ENCODE assay signal across 29 mouse cellular contexts in the genomic region with DNA sequence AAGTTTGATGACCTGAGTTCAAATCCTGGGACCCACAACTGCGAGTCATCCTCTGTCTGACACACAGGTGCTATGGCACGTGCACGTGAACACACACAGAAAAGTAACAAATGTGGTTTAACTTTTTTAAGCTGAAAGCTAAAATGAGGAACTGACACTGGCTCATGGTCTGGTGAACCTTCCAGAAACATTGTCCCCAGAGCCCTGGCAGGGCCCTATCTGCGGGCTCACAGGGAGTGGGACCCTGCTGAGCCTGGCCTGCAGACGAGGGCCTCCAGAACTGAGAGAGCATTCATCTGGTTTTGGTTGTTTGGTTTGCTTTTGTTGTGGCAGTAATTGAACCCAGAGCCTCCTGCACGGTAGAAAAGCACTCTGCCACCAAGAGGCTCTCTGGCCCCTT. TPM values are rescaled to one million over a fixed set of nuclear protein-coding genes. Genes with fewer than 3 reads are reported as not detected.
DNase-seq lines count a peak whose midpoint lies in the region; ATAC-seq and TF ChIP-seq lines count a peak whose summit lies in the region.
"Had no signal": no experiment of that assay in that cellular context is flagged by ENCODE, and none has a peak within 500 bp of the region (broad histone marks: within the 10 kb centered on the region; RNA-seq: fewer than 3 reads in every experiment).

No protein-coding gene starts in this region.

- peak; percentile 10 to 21 for DNase-seq in spleen, adult 18-20 months
- no peak for DNase-seq in spleen, postnatal 4 days (ENCODE audit: low spot score in 2 of 2)
- peak; percentile 58 for DNase-seq in MEL (ENCODE audit: low read depth, low spot score)
- no peak for DNase-seq in embryonic facial prominence, embryonic 14.5 days (ENCODE audit: low spot score)
- no peak for DNase-seq in heart, postnatal 14 days
- DNase-seq in frontal cortex, postnatal 10 days (ENCODE audit: low spot score in 2 of 2), result no peak
- DNase-seq in thymus, postnatal 4 days, result no peak
- DNase-seq: adrenal gland, adult 2 months; cerebellum, adult 11 months; cerebellum, adult 9-11 months; kidney, adult 8-10 months; kidney, postnatal 10 days; lung, postnatal 36 days; right cerebral cortex, postnatal 14 days had no signal

- no peak for TF ChIP-seq CTCF in MEL (IDR thresholded peaks at IDR 0.05 in 2 of 3, conservative IDR thresholded peaks at IDR 0.05 in 1 of 3; ENCODE audit: control insufficient read depth in 1 of 3, insufficient read depth in 1 of 3, low read depth in 2 of 3, low read length in 3 of 3, poor library complexity in 1 of 3, severe bottlenecking in 1 of 3)

- WGBS in embryonic facial prominence, embryonic 14.5 days, result 55% methylated on average over 6 of the region's 6 CpGs

- intact Hi-C loops in heart, postnatal 14 days (cut with DNase I), result no loop called here

- H3K27ac ChIP-seq in MEL (ENCODE audit: control insufficient read depth, low read depth, low read length), result no peak overlapping the region
- H3K27ac ChIP-seq in embryonic facial prominence, embryonic 14.5 days (replicated peaks; ENCODE audit: low read depth, low read length), result peak overlapping the region; percentile 23; the same call in 1 of the 2 replicates
- H3K27ac ChIP-seq: embryonic facial prominence, embryonic 15.5 days; forebrain, embryonic 15.5 days; heart, embryonic 15.5 days; intestine, embryonic 15.5 days; limb, embryonic 12.5 days; liver, embryonic 14.5 days; lung, embryonic 15.5 days; midbrain, embryonic 13.5 days had no signal

- no peaks in the 10 kb centered on the region for H3K4me1 ChIP-seq in MEL (ENCODE audit: control insufficient read depth in 1 of 2, insufficient read depth in 2 of 2, low read length in 2 of 2)
- no peaks in the 10 kb centered on the region for H3K4me1 ChIP-seq in embryonic facial prominence, embryonic 14.5 days (ENCODE audit: control insufficient read depth, insufficient read depth, low read length)
- H3K4me1 ChIP-seq: heart, embryonic 15.5 days; intestine, embryonic 15.5 days; limb, embryonic 12.5 days; lung, embryonic 15.5 days; megakaryocyte, embryonic 14.5 days had no signal

- H3K4me2 ChIP-seq in embryonic facial prominence, embryonic 14.5 days (ENCODE audit: low read depth, low read length), result no peak overlapping the region
- H3K4me2 ChIP-seq: embryonic facial prominence, embryonic 15.5 days; forebrain, embryonic 15.5 days; heart, embryonic 15.5 days; intestine, embryonic 15.5 days; limb, embryonic 12.5 days; lung, embryonic 15.5 days; midbrain, embryonic 13.5 days had no signal

- no peak overlapping the region; the same call in 1 of the 2 replicates for H3K9ac ChIP-seq in MEL (ENCODE audit: control insufficient read depth, low read depth, low read length, poor library complexity, severe bottlenecking)
- H3K9ac ChIP-seq in embryonic facial prominence, embryonic 14.5 days (ENCODE audit: low read depth, low read length), result no peak overlapping the region
- H3K9ac ChIP-seq: embryonic facial prominence, embryonic 15.5 days; forebrain, embryonic 15.5 days; heart, embryonic 15.5 days; intestine, embryonic 15.5 days; limb, embryonic 12.5 days; liver, embryonic 14.5 days; lung, embryonic 15.5 days; midbrain, embryonic 13.5 days had no signal

- H3K27me3 ChIP-seq in MEL (ENCODE audit: control insufficient read depth in 1 of 2, insufficient read depth in 2 of 2, low read length in 2 of 2), result peaks cover 0 to 3% of the 10 kb centered on the region in 2 experiments; a peak in 1 of 4 replicates
- no peaks in the 10 kb centered on the region for H3K27me3 ChIP-seq in embryonic facial prominence, embryonic 14.5 days (replicated peaks; ENCODE audit: control insufficient read depth, insufficient read depth, low read length)
- H3K27me3 ChIP-seq: embryonic facial prominence, embryonic 15.5 days; forebrain, embryonic 15.5 days; intestine, embryonic 15.5 days; lung, embryonic 15.5 days; midbrain, embryonic 13.5 days had no signal

- no peak for ATAC-seq in embryonic facial prominence, embryonic 14.5 days (ENCODE audit: low read depth)
- ATAC-seq: forebrain, embryonic 15.5 days; hindbrain, embryonic 16.5 days; intestine, embryonic 15.5 days; midbrain, embryonic 13.5 days had no signal

- TF ChIP-seq RAD21 in MEL (IDR thresholded peaks at IDR 0.05; ENCODE audit: low read depth, low read length), result no peak

- 0 out of 4 replicates have a peak, but pooled peaks cover 0 to 2% of the 10 kb centered on the region in 2 experiments for H3K36me3 ChIP-seq in MEL (ENCODE audit: control insufficient read depth in 1 of 2, insufficient read depth in 2 of 2, low read length in 2 of 2)
- no peaks in the 10 kb centered on the region for H3K36me3 ChIP-seq in embryonic facial prominence, embryonic 14.5 days (ENCODE audit: control insufficient read depth, insufficient read depth, low read length)
- H3K36me3 ChIP-seq: embryonic facial prominence, embryonic 15.5 days; forebrain, embryonic 15.5 days; heart, embryonic 15.5 days; hindbrain, embryonic 10.5 days; intestine, embryonic 15.5 days; limb, embryonic 12.5 days; lung, embryonic 15.5 days; midbrain, embryonic 13.5 days had no signal

- TF ChIP-seq EP300 in MEL (IDR thresholded peaks at IDR 0.05; ENCODE audit: low read depth in 1 of 2, low read length in 2 of 2), result no peak

- no peak for TF ChIP-seq POLR2A in MEL (IDR thresholded peaks at IDR 0.05; ENCODE audit: control insufficient read depth in 1 of 2, insufficient read depth in 1 of 2, low read depth in 1 of 2, low read length in 2 of 2, poor library complexity in 1 of 2)

- H3K9me3 ChIP-seq in MEL (replicated peaks; ENCODE audit: insufficient read depth, low read length), result no peaks in the 10 kb centered on the region
- H3K9me3 ChIP-seq in embryonic facial prominence, embryonic 14.5 days (ENCODE audit: control insufficient read depth, low read length), result 0 out of 2 replicates have a peak, but pooled peaks cover 5% of the 10 kb centered on the region
- H3K9me3 ChIP-seq: embryonic facial prominence, embryonic 15.5 days; forebrain, embryonic 15.5 days; heart, embryonic 15.5 days; lung, embryonic 15.5 days; midbrain, embryonic 13.5 days had no signal

- H3K79me2 ChIP-seq in MEL (ENCODE audit: control insufficient read depth, insufficient read depth, low read length, poor library complexity), result no peaks in the 10 kb centered on the region

- H3K4me3 ChIP-seq in MEL (ENCODE audit: control insufficient read depth in 1 of 2, insufficient read depth in 1 of 2, low read depth in 2 of 2, low read length in 2 of 2), result no peak overlapping the region
- no peak overlapping the region for H3K4me3 ChIP-seq in embryonic facial prominence, embryonic 14.5 days (ENCODE audit: low read depth, low read length)
- H3K4me3 ChIP-seq: embryonic facial prominence, embryonic 15.5 days; forebrain, embryonic 15.5 days; heart, embryonic 15.5 days; hindbrain, embryonic 10.5 days; intestine, embryonic 15.5 days; limb, embryonic 12.5 days; lung, embryonic 15.5 days; megakaryocyte, embryonic 14.5 days; midbrain, embryonic 13.5 days had no signal

TF ChIP-seq in MEL, 35 proteins besides CTCF, POLR2A, EP300 and RAD21:
- TF ChIP-seq TBP (IDR thresholded peaks at IDR 0.05; ENCODE audit: low read depth, low read length) (peak; percentile 87), POLR2AphosphoS2 (IDR thresholded peaks at IDR 0.05; ENCODE audit: low read length) (no peak), SMC3 (IDR thresholded peaks at IDR 0.05; ENCODE audit: low read depth, low read length) (no peak), USF1 (IDR thresholded peaks at IDR 0.05; ENCODE audit: low read depth, low read length) (no peak), ELF1 (IDR thresholded peaks at IDR 0.05; ENCODE audit: low read depth, low read length) (no peak), MAZ (IDR thresholded peaks at IDR 0.05; ENCODE audit: low read depth, low read length) (no peak), KAT2A (conservative IDR thresholded peaks at IDR 0.05; ENCODE audit: low read depth, low read length) (no peak), RCOR1 (IDR thresholded peaks at IDR 0.05; ENCODE audit: low read depth, low read length) (no peak), POLR2AphosphoS5 (IDR thresholded peaks at IDR 0.05; ENCODE audit: borderline replicate concordance, low read depth, low read length) (no peak), CHD1 (IDR thresholded peaks at IDR 0.05; ENCODE audit: low read depth, low read length) (no peak), BHLHE40 (IDR thresholded peaks at IDR 0.05; ENCODE audit: borderline replicate concordance, low read depth, low read length) (peak; percentile 87), MYC (IDR thresholded peaks at IDR 0.05; ENCODE audit: low read depth, low read length) (no peak; the same call in 1 of the 2 replicates), ZMIZ1 (IDR thresholded peaks at IDR 0.05; ENCODE audit: low read depth, low read length) (no peak), MYB (IDR thresholded peaks at IDR 0.05; ENCODE audit: low read depth, low read length) (no peak), ZNF384 (IDR thresholded peaks at IDR 0.05; ENCODE audit: low read depth, low read length) (no peak)

RNA-seq across cellular contexts. Expression of a gene that starts 39.0 kb away (rescaled TPM):
- 3.1 and 3.9 TPM in 2 replicates for total RNA-seq in MEL (2012; rRNA removed)
- polyA plus RNA-seq in MEL (2012; ENCODE audit: insufficient read depth in 1 of 2, insufficient read length in 2 of 2, low read depth in 1 of 2, low replicate concordance in 2 of 2, missing spikeins in 1 of 2), result under 1 TPM in 1 of 2 experiments, not detected in 1; 0.13 TPM
- 14.6 and 28.5 TPM in 2 replicates for polyA plus RNA-seq in embryonic facial prominence, embryonic 14.5 days (2014; fragmentation: Nextera tagmentation; extraction: Ambion mirVana)
- total RNA-seq in heart, postnatal 14 days (2021), result 1 to 10 TPM; 1.7 to 2.1 TPM
- total RNA-seq: gastrocnemius, postnatal 4 days; monocyte, adult 5-6 weeks had no signal
- polyA plus RNA-seq: adrenal gland, adult 2 months; liver, embryonic 14.5 days had no signal

RNA-seq across cellular contexts. Expression of a gene that starts 49.2 kb away (rescaled TPM):
- total RNA-seq in MEL (2012; rRNA removed), result 29.9 and 35.5 TPM in 2 replicates
- 10 to 100 TPM in 1 of 2 experiments, not detected in 1; 71.1 TPM for polyA plus RNA-seq in MEL (2012; ENCODE audit: insufficient read depth in 1 of 2, insufficient read length in 2 of 2, low read depth in 1 of 2, low replicate concordance in 2 of 2, missing spikeins in 1 of 2)
- polyA plus RNA-seq in embryonic facial prominence, embryonic 14.5 days (2014; fragmentation: Nextera tagmentation; extraction: Ambion mirVana), result 12.9 and 15.7 TPM in 2 replicates
- 1 to 10 TPM; 1.1 to 4.4 TPM for total RNA-seq in heart, postnatal 14 days (2021)

RNA-seq across cellular contexts. Expression of a gene that starts 49.5 kb away (rescaled TPM):
- 7.3 and 8.2 TPM in 2 replicates for total RNA-seq in MEL (2012; rRNA removed)
- polyA plus RNA-seq in MEL (2012; ENCODE audit: insufficient read depth in 1 of 2, insufficient read length in 2 of 2, low read depth in 1 of 2, low replicate concordance in 2 of 2, missing spikeins in 1 of 2), result 10 to 100 TPM in 1 of 2 experiments, not detected in 1; 23.9 TPM
- polyA plus RNA-seq in embryonic facial prominence, embryonic 14.5 days (2014; fragmentation: Nextera tagmentation; extraction: Ambion mirVana), result 19.5 and 23.1 TPM in 2 replicates
- 1 to 10 TPM; 5.0 to 5.4 TPM for total RNA-seq in heart, postnatal 14 days (2021)

RNA-seq across cellular contexts. Expression of a gene that starts 57.9 kb away (rescaled TPM):
- total RNA-seq in MEL (2012; rRNA removed), result 0.08 TPM in 1 of 2 replicates, not detected in the other
- polyA plus RNA-seq in MEL (2012; ENCODE audit: insufficient read depth in 1 of 2, insufficient read length in 2 of 2, low read depth in 1 of 2, low replicate concordance in 2 of 2, missing spikeins in 1 of 2), result under 1 TPM in 1 of 2 experiments, not detected in 1; 0.08 TPM
- polyA plus RNA-seq in embryonic facial prominence, embryonic 14.5 days (2014; fragmentation: Nextera tagmentation; extraction: Ambion mirVana), result 2.0 TPM in 2 replicates
- total RNA-seq in heart, postnatal 14 days (2021), result not detected
- total RNA-seq: adrenal gland, adult 2 months; adrenal gland, postnatal 4 days; gastrocnemius, postnatal 4 days; left cerebral cortex, postnatal 10 days; monocyte, adult 5-6 weeks had no signal
- polyA plus RNA-seq: forebrain, embryonic 15.5 days; heart, embryonic 15.5 days; hindbrain, embryonic 10.5 days; hindbrain, embryonic 16.5 days; intestine, embryonic 15.5 days; limb, embryonic 12.5 days; liver, embryonic 14.5 days; midbrain, embryonic 13.5 days had no signal

Comparison
In these comparisons a context has a peak if more than half of its experiments do, and no peak if none do; other contexts are left out.
1. DNase-seq: peak in spleen, adult 18-20 months (2 of 2) and MEL (single experiment); none in spleen, postnatal 4 days (0 of 2), embryonic facial prominence, embryonic 14.5 days (single experiment), heart, postnatal 14 days (0 of 2), frontal cortex, postnatal 10 days (0 of 2) and thymus, postnatal 4 days (single experiment).